Comparison of ENCODE assay signal across 9 mouse cellular contexts in the genomic region with DNA sequence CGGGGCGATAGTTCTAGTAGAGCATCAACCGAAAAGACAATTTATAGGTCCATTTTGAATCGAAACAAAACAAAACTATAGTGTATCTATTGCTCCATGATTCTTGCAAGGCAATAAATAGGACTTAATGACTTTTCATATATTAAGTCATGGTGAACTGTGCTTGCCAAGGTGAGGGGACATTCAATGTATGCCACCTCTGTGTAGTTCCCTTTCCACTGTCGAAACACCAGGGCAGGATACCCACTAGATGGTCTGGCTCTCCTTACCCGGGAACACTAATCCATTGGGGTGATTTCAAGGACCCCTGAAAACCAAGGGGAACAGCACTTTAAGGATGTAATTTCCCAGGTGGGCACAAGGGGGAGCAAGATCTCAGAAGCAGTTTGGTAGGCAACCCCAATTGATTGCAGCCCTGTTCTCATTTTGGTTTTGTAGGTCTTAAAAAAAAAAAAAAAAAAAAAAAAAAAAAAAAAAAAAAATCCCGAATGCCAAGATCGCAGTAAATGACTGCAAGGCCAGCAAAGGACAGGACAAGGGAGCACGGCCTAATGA.
DNase-seq lines count a peak whose midpoint lies in the region; ATAC-seq and TF ChIP-seq lines count a peak whose summit lies in the region.
"Had no signal": no experiment of that assay in that cellular context is flagged by ENCODE, and none has a peak within 500 bp of the region (broad histone marks: within the 10 kb centered on the region; RNA-seq: fewer than 3 reads in every experiment).

No protein-coding gene starts in this region.

- H3K36me3 ChIP-seq in forebrain, postnatal 0 days (ENCODE audit: insufficient read depth): no peaks in the 10 kb centered on the region
- H3K36me3 ChIP-seq: neural tube, embryonic 13.5 days had no signal

- no peaks in the 10 kb centered on the region for H3K4me1 ChIP-seq in forebrain, postnatal 0 days (ENCODE audit: insufficient read depth)
- H3K4me1 ChIP-seq: neural tube, embryonic 13.5 days had no signal

- DNase-seq in left cerebral cortex, adult 18-20 months (ENCODE audit: low spot score in 2 of 2): peak; percentile 42 to 68
- no peak for DNase-seq in left cerebral cortex, adult 11 months (ENCODE audit: low spot score)
- DNase-seq in Patski (ENCODE audit: low read depth, low spot score): no peak
- DNase-seq in cerebellum, adult 11 months: peak; percentile 25
- peak; percentile 73 for DNase-seq in forebrain, postnatal 0 days
- peak; percentile 33 to 66 for DNase-seq in left cerebral cortex, postnatal 14 days (ENCODE audit: low spot score in 2 of 2)
- DNase-seq in retina, embryonic 14.5 days (ENCODE audit: low spot score): peak; percentile 81

- POLR2A ChIA-PET in Patski (lab: Charles Lee): no interaction called here

- ATAC-seq in Patski: no peak
- ATAC-seq in forebrain, postnatal 0 days: no peak
- ATAC-seq in erythroblast, adult 5-6 weeks (replicated peaks; ENCODE audit: low FRiP score, poor library complexity, severe bottlenecking): no peak

- H3K4me3 ChIP-seq in forebrain, postnatal 0 days (ENCODE audit: low read depth, low read length): no peak overlapping the region
- H3K4me3 ChIP-seq: neural tube, embryonic 13.5 days had no signal

- in situ Hi-C loops in Patski (cut with MboI; ENCODE audit: low pct_unique_long_range_greater_than_20kb): loop anchor here (10.0 kb wide), 1 partner anchor 688 kb away; no protein-coding TSS in a partner anchor

- no peaks in the 10 kb centered on the region for H3K9me3 ChIP-seq in forebrain, postnatal 0 days (ENCODE audit: low read length)
- H3K9me3 ChIP-seq: neural tube, embryonic 13.5 days had no signal

- CTCF ChIA-PET in Patski (lab: Charles Lee): interaction anchor here (1.0 to 1.5 kb wide), 3 partner anchors 11 to 930 kb away, joined by 3 to 5 read pairs (median 3); no protein-coding TSS in a partner anchor

- peaks cover 5% of the 10 kb centered on the region for H3K27me3 ChIP-seq in Patski
- no peaks in the 10 kb centered on the region for H3K27me3 ChIP-seq in forebrain, postnatal 0 days (ENCODE audit: insufficient read depth, low read length)
- H3K27me3 ChIP-seq: neural tube, embryonic 13.5 days had no signal

- intact Hi-C loops in left cerebral cortex, postnatal 14 days (cut with DNase I): loop anchor here (5.0 to 10.0 kb wide), 3 partner anchors 676 to 938 kb away; no protein-coding TSS in a partner anchor

- H3K27ac ChIP-seq in forebrain, postnatal 0 days (ENCODE audit: low read depth, low read length): no peak overlapping the region
- H3K27ac ChIP-seq: neural tube, embryonic 13.5 days had no signal

- no peak overlapping the region for H3K4me2 ChIP-seq in forebrain, postnatal 0 days (ENCODE audit: low read depth)
- H3K4me2 ChIP-seq: neural tube, embryonic 13.5 days had no signal

- peak; percentile 74 for TF ChIP-seq CTCF in Patski (IDR thresholded peaks at IDR 0.05)
- TF ChIP-seq CTCF in forebrain, postnatal 0 days (IDR thresholded peaks at IDR 0.05; ENCODE audit: low read depth): peak; percentile 73

- H3K9ac ChIP-seq in forebrain, postnatal 0 days: no peak overlapping the region
- H3K9ac ChIP-seq: neural tube, embryonic 13.5 days had no signal

- WGBS in forebrain, postnatal 0 days: 62% methylated on average over 9 of the region's 9 CpGs

Comparison
In these comparisons a context has a peak if more than half of its experiments do, and no peak if none do; other contexts are left out.
1. DNase-seq: peak in left cerebral cortex, adult 18-20 months (2 of 2), cerebellum, adult 11 months (single experiment), forebrain, postnatal 0 days (single experiment), left cerebral cortex, postnatal 14 days (2 of 2) and retina, embryonic 14.5 days (single experiment); none in left cerebral cortex, adult 11 months (single experiment) and Patski (single experiment).